Mouse (Mus musculus) heart, embryonic 14.5 days (tissue): Measurements from ENCODE around the gene Col18a1. TPM values are rescaled to one million over a fixed set of nuclear protein-coding genes. Genes with fewer than 3 reads are reported as not detected.

Experiments
- ATAC-seq: fragments of 200-750 bp; cut with Nextera tagmentation; 2 replicates; pipeline ENCODE4 v1.8.0; 2017; ENCODE audit warnings: low read depth, moderate TSS enrichment; ENCODE audit not compliant: insufficient number of reproducible peaks, insufficient read depth, low FRiP score
- H3K27ac ChIP-seq, 2 experiments: fragments of 200-500 bp in 1 of 2; fragments of 300-500 bp in 1 of 2; sonication (generic) in 1 of 2; replicated peaks in 1 of 2; 2 replicates each; pipeline ENCODE4 v1.5.1; 2012 to 2014; ENCODE audit warnings: low read depth in 2 of 2, low read length in 2 of 2, control low read depth in 1 of 2, mild to moderate bottlenecking in 1 of 2, mixed read lengths in 1 of 2; ENCODE audit not compliant: control insufficient read depth in 1 of 2, insufficient read depth in 1 of 2
- H3K27me3 ChIP-seq: fragments of 300-500 bp; sonication (generic); 2 replicates; pipeline ENCODE4 v1.6.1; 2014; ENCODE audit warnings: mild to moderate bottlenecking, low read length, control low read depth; ENCODE audit not compliant: control insufficient read depth, insufficient read depth
- H3K36me3 ChIP-seq: fragments of 300-500 bp; sonication (generic); 2 replicates; pipeline ENCODE4 v1.6.1; 2014; ENCODE audit warnings: mild to moderate bottlenecking, control low read depth, low read length, mixed read lengths; ENCODE audit not compliant: control insufficient read depth, insufficient read depth
- H3K4me1 ChIP-seq, 2 experiments: fragments of 200-500 bp in 1 of 2; fragments of 300-500 bp in 1 of 2; sonication (generic) in 1 of 2; 2 replicates each; pipeline ENCODE4 v1.6.1; 2012 to 2014; ENCODE audit warnings: low read length in 2 of 2, control low read depth in 1 of 2, mixed read lengths in 1 of 2; ENCODE audit not compliant: control insufficient read depth in 2 of 2, insufficient read depth in 2 of 2
- H3K4me2 ChIP-seq: fragments of 300-500 bp; sonication (generic); 2 replicates; pipeline ENCODE4 v1.6.1; 2014; ENCODE audit warnings: mild to moderate bottlenecking, low read length
- H3K4me3 ChIP-seq, 2 experiments: fragments of 200-500 bp in 1 of 2; fragments of 300-500 bp in 1 of 2; sonication (generic) in 1 of 2; 2 replicates each; pipeline ENCODE4 v1.5.1; 2012 to 2014; ENCODE audit warnings: low read length in 2 of 2, mild to moderate bottlenecking in 2 of 2, control low read depth in 1 of 2, low read depth in 1 of 2, moderate library complexity in 1 of 2; ENCODE audit not compliant: control insufficient read depth in 1 of 2, insufficient read depth in 1 of 2
- H3K9ac ChIP-seq: fragments of 300-500 bp; sonication (generic); 2 replicates; pipeline ENCODE4 v1.6.1; 2014; ENCODE audit warnings: mild to moderate bottlenecking, low read length
- H3K9me3 ChIP-seq: fragments of 300-500 bp; sonication (generic); 2 replicates; pipeline ENCODE4 v1.6.1; 2016; ENCODE audit warnings: low read length, control low read depth; ENCODE audit not compliant: control insufficient read depth
- WGBS: fragments of 180-500 bp; shearing (Covaris S2); extraction: QIAGEN DNeasy Blood & Tissue Kit; methylation state at CpG from one replicate; pipeline ENCODE4 v1.1.7; 2014; 5-methylcytosine and 5-hydroxymethylcytosine counted together
- polyA plus RNA-seq: library from polyadenylated mRNA; unstranded; fragments of >200 nt; fragmentation: Nextera tagmentation; extraction: Ambion mirVana; gene quantifications from 2 replicates; pipeline ENCODE4 v1.2.1, GENCODE M21; 2014

Gene Col18a1
- polyA plus RNA-seq, 1 experiment from 2014 or later, result 102 TPM

GRCm38 (mm10) chr10:77119437-77119836 lies 46.9 kb downstream of the Col18a1 start:
- WGBS, result 87% methylated on average over 11 of the region's 11 CpGs
- H3K27me3 ChIP-seq, result no peaks in the 10 kb centered on the region
- H3K36me3 ChIP-seq, result no peaks in the 10 kb centered on the region
- no peak overlapping the region for H3K4me3 ChIP-seq
- no peak overlapping the region for H3K9ac ChIP-seq
- no peak overlapping the region for H3K4me2 ChIP-seq
- H3K9me3 ChIP-seq, result no peaks in the 10 kb centered on the region
- no peak for ATAC-seq
- no peak overlapping the region for H3K27ac ChIP-seq
- peaks cover 17 to 33% of the 10 kb centered on the region in 2 experiments for H3K4me1 ChIP-seq

GRCm38 (mm10) chr10:77118361-77118760 lies 48.0 kb downstream of the Col18a1 start:
- Histone ChIP-seq H3K27me3 (no peaks in the 10 kb centered on the region), H3K36me3 (no peaks in the 10 kb centered on the region), H3K4me3 (no peak overlapping the region), H3K4me1 (peaks cover 24 to 44% of the 10 kb centered on the region in 2 experiments), H3K4me2 (no peak overlapping the region), H3K9me3 (no peaks in the 10 kb centered on the region), H3K9ac (no peak overlapping the region), H3K27ac (no peak overlapping the region)
- ATAC-seq, result no peak
- 71% methylated on average over 1 of the region's 1 CpGs for WGBS

- Histone ChIP-seq H3K4me3 (no peak overlapping the region), H3K4me2 (no peak overlapping the region), H3K9ac (0 out of 2 replicates have a peak overlapping the region, but pooled peaks have one; percentile 1), H3K27me3 (no peaks in the 10 kb centered on the region), H3K9me3 (no peaks in the 10 kb centered on the region), H3K36me3 (no peaks in the 10 kb centered on the region), H3K27ac (peak overlapping the region in 1 of 2 experiments; percentile 10; a peak in 1 of 4 replicates), H3K4me1 (peaks cover 24 to 45% of the 10 kb centered on the region in 2 experiments)
- ATAC-seq, result no peak; the same call in 1 of the 2 replicates
- WGBS, result 45% methylated on average over 4 of the region's 4 CpGs
These were observed 49.6 kb downstream of the Col18a1 start for GRCm38 (mm10) chr10:77116537-77117455.

- no peak overlapping the region for H3K4me2 ChIP-seq
- no peak for ATAC-seq
- H3K4me1 ChIP-seq, result peaks cover 38 to 55% of the 10 kb centered on the region in 2 experiments
- H3K36me3 ChIP-seq, result no peaks in the 10 kb centered on the region
- WGBS, result 48% methylated on average over 19 of the region's 19 CpGs
- H3K9me3 ChIP-seq, result no peaks in the 10 kb centered on the region
- H3K27ac ChIP-seq, result no peak overlapping the region
- H3K27me3 ChIP-seq, result no peaks in the 10 kb centered on the region
- peak overlapping the region; percentile 13; the same call in 1 of the 2 replicates for H3K9ac ChIP-seq
- H3K4me3 ChIP-seq, result no peak overlapping the region
These were observed 52.7 kb downstream of the Col18a1 start for GRCm38 (mm10) chr10:77113489-77114240.

- H3K9me3 ChIP-seq, result no peaks in the 10 kb centered on the region
- peaks cover 33 to 41% of the 10 kb centered on the region in 2 experiments for H3K4me1 ChIP-seq
- H3K36me3 ChIP-seq, result no peaks in the 10 kb centered on the region
- H3K27me3 ChIP-seq, result no peaks in the 10 kb centered on the region
- 77% methylated on average over 4 of the region's 4 CpGs for WGBS
- no peak overlapping the region for H3K9ac ChIP-seq
- no peak overlapping the region for H3K27ac ChIP-seq
- ATAC-seq, result no peak
- H3K4me3 ChIP-seq, result no peak overlapping the region
- H3K4me2 ChIP-seq, result no peak overlapping the region
These were observed 54.6 kb downstream of the Col18a1 start for GRCm38 (mm10) chr10:77111550-77112249.

GRCm38 (mm10) chr10:77110843-77111242 lies 55.5 kb downstream of the Col18a1 start:
- no peak for ATAC-seq
- 70% methylated on average over 7 of the region's 7 CpGs for WGBS

GRCm38 (mm10) chr10:77110010-77110409 lies 56.3 kb downstream of the Col18a1 start:
- H3K27me3 ChIP-seq, result no peaks in the 10 kb centered on the region
- H3K36me3 ChIP-seq, result no peaks in the 10 kb centered on the region
- H3K9ac ChIP-seq, result no peak overlapping the region
- H3K27ac ChIP-seq, result no peak overlapping the region
- H3K4me2 ChIP-seq, result no peak overlapping the region
- 58% methylated on average over 9 of the region's 9 CpGs for WGBS
- H3K4me3 ChIP-seq, result no peak overlapping the region
- H3K9me3 ChIP-seq, result 0 out of 2 replicates have a peak, but pooled peaks cover 4% of the 10 kb centered on the region
- peaks cover 29 to 34% of the 10 kb centered on the region in 2 experiments for H3K4me1 ChIP-seq
- ATAC-seq, result no peak

More at GRCm38 (mm10) chr10:77110843-77111242, 55.5 kb downstream of the Col18a1 start:
- no peaks in the 10 kb centered on the region for H3K27me3 ChIP-seq
- no peak overlapping the region for H3K4me3 ChIP-seq
- H3K9ac ChIP-seq, result no peak overlapping the region
- no peaks in the 10 kb centered on the region for H3K36me3 ChIP-seq
- peaks cover 30 to 34% of the 10 kb centered on the region in 2 experiments for H3K4me1 ChIP-seq
- 0 out of 2 replicates have a peak, but pooled peaks cover 2% of the 10 kb centered on the region for H3K9me3 ChIP-seq
- no peak overlapping the region for H3K27ac ChIP-seq
- H3K4me2 ChIP-seq, result no peak overlapping the region
